Mouse (Mus musculus): ENCODE results near the gene Pidd1. TPM values are rescaled to one million over a fixed set of nuclear protein-coding genes. Genes with fewer than 3 reads are reported as not detected.

Gene Pidd1
- polyA plus RNA-seq, 1 experiment = 2.7 TPM

GRCm38 (mm10) chr7:141461521-141462332, 17.9 kb upstream of the Pidd1 start:
- TF ChIP-seq POLR2A (IDR thresholded peaks at IDR 0.05; ENCODE audit: extremely low read depth, insufficient read depth, low read length) (no peak), CTCF (IDR thresholded peaks at IDR 0.05; ENCODE audit: extremely low read depth, insufficient read depth, low read length) (no peak)
- Histone ChIP-seq H3K4me1 (ENCODE audit: control insufficient read depth, insufficient read depth, low read length) (no peaks in the 10 kb centered on the region), H3K27ac (ENCODE audit: insufficient read depth, low read length) (no peak overlapping the region), H3K4me3 (ENCODE audit: insufficient read depth, low read length) (0 out of 2 replicates have a peak overlapping the region, but pooled peaks have one; percentile 14)

GRCm38 (mm10) chr7:141460391-141461113, 16.7 kb upstream of the Pidd1 start, which contains the start of gene Cracr2b:
Cracr2b (plus strand) TSS chr7:141461094.
- no peaks in the 10 kb centered on the region; the same call in 1 of the 2 replicates for H3K4me1 ChIP-seq (ENCODE audit: control insufficient read depth, insufficient read depth, low read length)
- H3K4me3 ChIP-seq (ENCODE audit: insufficient read depth, low read length) = 0 out of 2 replicates have a peak within 1 kb of the TSS, but pooled peaks have one; percentile 14
- TF ChIP-seq POLR2A (IDR thresholded peaks at IDR 0.05; ENCODE audit: extremely low read depth, insufficient read depth, low read length) (no peak), CTCF (IDR thresholded peaks at IDR 0.05; ENCODE audit: extremely low read depth, insufficient read depth, low read length) (no peak)
- H3K27ac ChIP-seq (ENCODE audit: insufficient read depth, low read length) = peak within 1 kb of the TSS; percentile 15; the same call in 1 of the 2 replicates

- Histone ChIP-seq H3K4me3 (ENCODE audit: insufficient read depth, low read length) (no peak overlapping the region), H3K4me1 (ENCODE audit: control insufficient read depth, insufficient read depth, low read length) (no peaks in the 10 kb centered on the region; the same call in 1 of the 2 replicates), H3K27ac (ENCODE audit: insufficient read depth, low read length) (no peak overlapping the region)
- TF ChIP-seq POLR2A (IDR thresholded peaks at IDR 0.05; ENCODE audit: extremely low read depth, insufficient read depth, low read length) (no peak), CTCF (IDR thresholded peaks at IDR 0.05; ENCODE audit: extremely low read depth, insufficient read depth, low read length) (no peak)
These were observed 16.2 kb upstream of the Pidd1 start for GRCm38 (mm10) chr7:141460001-141460390.

GRCm38 (mm10) chr7:141459301-141459711, 15.5 kb upstream of the Pidd1 start:
- no peak overlapping the region for H3K27ac ChIP-seq (ENCODE audit: insufficient read depth, low read length)
- TF ChIP-seq POLR2A (IDR thresholded peaks at IDR 0.05; ENCODE audit: extremely low read depth, insufficient read depth, low read length) (no peak), CTCF (IDR thresholded peaks at IDR 0.05; ENCODE audit: extremely low read depth, insufficient read depth, low read length) (no peak)
- no peak overlapping the region for H3K4me3 ChIP-seq (ENCODE audit: insufficient read depth, low read length)
- H3K4me1 ChIP-seq (ENCODE audit: control insufficient read depth, insufficient read depth, low read length) = no peaks in the 10 kb centered on the region; the same call in 1 of the 2 replicates

GRCm38 (mm10) chr7:141458661-141459060, 14.8 kb upstream of the Pidd1 start:
- Histone ChIP-seq H3K27ac (ENCODE audit: insufficient read depth, low read length) (no peak overlapping the region), H3K4me1 (ENCODE audit: control insufficient read depth, insufficient read depth, low read length) (no peaks in the 10 kb centered on the region; the same call in 1 of the 2 replicates), H3K4me3 (ENCODE audit: insufficient read depth, low read length) (no peak overlapping the region)
- TF ChIP-seq POLR2A (IDR thresholded peaks at IDR 0.05; ENCODE audit: extremely low read depth, insufficient read depth, low read length) = no peak
- no peak for TF ChIP-seq CTCF (IDR thresholded peaks at IDR 0.05; ENCODE audit: extremely low read depth, insufficient read depth, low read length)

- Histone ChIP-seq H3K4me1 (ENCODE audit: control insufficient read depth, insufficient read depth, low read length) (no peaks in the 10 kb centered on the region; the same call in 1 of the 2 replicates), H3K4me3 (ENCODE audit: insufficient read depth, low read length) (no peak overlapping the region), H3K27ac (ENCODE audit: insufficient read depth, low read length) (no peak overlapping the region)
- TF ChIP-seq CTCF (IDR thresholded peaks at IDR 0.05; ENCODE audit: extremely low read depth, insufficient read depth, low read length) (peak; percentile 40; the same call in 1 of the 2 replicates), POLR2A (IDR thresholded peaks at IDR 0.05; ENCODE audit: extremely low read depth, insufficient read depth, low read length) (no peak)
These were observed 14.3 kb upstream of the Pidd1 start for GRCm38 (mm10) chr7:141457986-141458660.

GRCm38 (mm10) chr7:141457236-141457635, 13.4 kb upstream of the Pidd1 start:
- H3K4me1 ChIP-seq (ENCODE audit: control insufficient read depth, insufficient read depth, low read length) = no peaks in the 10 kb centered on the region; the same call in 1 of the 2 replicates

GRCm38 (mm10) chr7:141456739-141457138, 12.9 kb upstream of the Pidd1 start:
- H3K4me3 ChIP-seq (ENCODE audit: insufficient read depth, low read length) = peak overlapping the region; percentile 89; the same call in 1 of the 2 replicates
- TF ChIP-seq CTCF (IDR thresholded peaks at IDR 0.05; ENCODE audit: extremely low read depth, insufficient read depth, low read length) (no peak), POLR2A (IDR thresholded peaks at IDR 0.05; ENCODE audit: extremely low read depth, insufficient read depth, low read length) (no peak)
- H3K27ac ChIP-seq (ENCODE audit: insufficient read depth, low read length) = no peak overlapping the region
- no peaks in the 10 kb centered on the region; the same call in 1 of the 2 replicates for H3K4me1 ChIP-seq (ENCODE audit: control insufficient read depth, insufficient read depth, low read length)

More at GRCm38 (mm10) chr7:141457236-141457635, 13.4 kb upstream of the Pidd1 start:
- no peak overlapping the region for H3K27ac ChIP-seq (ENCODE audit: insufficient read depth, low read length)
- TF ChIP-seq CTCF (IDR thresholded peaks at IDR 0.05; ENCODE audit: extremely low read depth, insufficient read depth, low read length) = no peak
- TF ChIP-seq POLR2A (IDR thresholded peaks at IDR 0.05; ENCODE audit: extremely low read depth, insufficient read depth, low read length) = no peak
- H3K4me3 ChIP-seq (ENCODE audit: insufficient read depth, low read length) = no peak overlapping the region
